Mouse (Mus musculus): ENCODE measurements at regions not wholly inside any gene's neighbourhood (a gene's known extent, or its start where the extent isn't known, plus 50 kb on each side); places are given as distances from the start of the nearest gene placed in this dataset.

GRCm38 (mm10) chr15:59739197-59739596 is 277.2 kb downstream of the 4933412E24Rik start:
- no peak for TF ChIP-seq CTCF (IDR thresholded peaks at IDR 0.05; ENCODE audit: low read depth, low read length)
- no peak for TF ChIP-seq POLR2A (IDR thresholded peaks at IDR 0.05; ENCODE audit: extremely low read depth, insufficient read depth, low read length)

All from liver, adult 2 months (tissue).